Mouse (Mus musculus) frontal cortex, postnatal 25 days (tissue): ENCODE measurements around the gene Pim2.
A peak's percentile ranks its signal among the peaks of the same experiment; 100 is the strongest.

Experiments used
- DNase-seq, 2 experiments: peaks; one replicate each; pipeline ENCODE4 v3.0.0; 2022; ENCODE audit warnings: low spot score in 2 of 2

Pim2 gene

GRCm38 (mm10) chrX:7878007-7878419 lies at the start of gene Pim2:
Gene Pim2 (plus strand): TSS chrX:7878262.
- peak; percentile 43 to 69 for DNase-seq

GRCm38 (mm10) chrX:7837146-7837545 lies 40.9 kb upstream of the Pim2 start:
- no peak for DNase-seq

DNA sequence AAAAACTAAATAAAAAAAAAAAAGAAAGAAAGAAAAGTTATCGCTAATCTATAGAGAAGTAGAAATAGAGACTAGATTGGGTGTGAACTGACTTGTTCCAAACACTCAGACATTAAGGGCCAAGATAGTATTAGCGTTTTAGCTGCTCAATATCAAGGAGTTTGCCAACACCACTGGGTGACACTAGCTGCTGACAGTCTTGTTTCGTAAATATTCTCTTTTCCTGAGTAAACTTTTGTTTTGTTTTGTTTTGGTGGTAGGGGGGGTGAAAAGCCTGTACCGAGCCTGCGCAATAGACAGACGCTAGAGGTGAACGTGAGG lies 37.3 kb upstream of the Pim2 start:
- no peak for DNase-seq

DNA sequence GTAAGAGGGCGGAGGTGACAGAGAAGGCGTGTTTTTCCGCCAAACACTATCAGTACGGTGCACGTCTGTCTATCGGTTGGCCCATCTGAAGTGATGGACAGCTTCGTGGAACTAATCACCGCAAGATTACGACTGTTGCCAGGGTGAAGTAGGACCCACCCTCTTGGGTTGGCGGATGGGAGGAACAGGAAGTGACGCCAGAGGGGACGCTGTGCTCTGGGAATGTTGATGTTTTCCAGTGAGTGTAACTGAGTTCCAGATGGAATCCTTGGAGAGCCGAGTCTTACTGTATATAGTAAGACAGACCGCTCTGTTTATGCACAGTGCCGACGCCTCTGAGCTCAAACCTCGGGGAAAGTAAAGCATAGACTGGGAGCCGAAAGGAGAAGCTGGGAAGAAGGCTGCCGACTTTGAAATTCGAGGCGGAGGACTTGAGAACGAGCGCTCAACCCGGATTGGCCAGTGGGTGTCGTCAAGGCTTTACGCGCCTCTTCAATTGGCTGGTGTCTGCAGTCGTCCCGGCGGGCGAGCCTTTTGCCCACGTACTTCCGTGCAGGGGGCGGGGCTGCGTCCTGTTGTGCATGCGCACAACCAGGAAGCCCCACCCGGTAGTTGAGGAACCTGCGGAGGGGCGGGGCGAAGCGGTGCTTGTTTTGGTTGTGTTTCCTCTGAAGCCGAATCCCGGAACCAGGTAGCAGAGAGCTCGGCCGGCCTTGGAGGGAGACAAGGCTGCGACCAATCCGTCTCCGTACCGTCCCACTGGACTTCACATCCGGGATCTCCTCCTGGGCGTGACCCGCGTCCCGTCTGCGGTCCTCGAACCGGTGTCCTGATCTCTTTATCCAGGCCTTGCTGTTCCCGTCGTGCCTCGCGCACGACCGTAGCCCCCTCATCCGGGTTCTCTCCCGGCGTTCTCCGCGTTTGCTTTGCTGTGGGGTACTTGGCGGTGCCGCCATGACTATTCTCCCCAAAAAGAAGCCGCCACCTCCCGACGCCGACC lies 36.6 kb upstream of the Pim2 start, which contains the start of gene Otud5:
Otud5 (plus strand) TSS at position 202 of the 1,000 bp plus-strand sequence.
- peak; percentile 69 to 81 for DNase-seq

- no peak for DNase-seq
Measured at GRCm38 (mm10) chrX:7842318-7842717, 35.7 kb upstream of the Pim2 start.

GRCm38 (mm10) chrX:7847845-7848244 lies 30.2 kb upstream of the Pim2 start:
- DNase-seq = no peak

GRCm38 (mm10) chrX:7854578-7854977 lies 23.5 kb upstream of the Pim2 start:
- DNase-seq = no peak

DNA sequence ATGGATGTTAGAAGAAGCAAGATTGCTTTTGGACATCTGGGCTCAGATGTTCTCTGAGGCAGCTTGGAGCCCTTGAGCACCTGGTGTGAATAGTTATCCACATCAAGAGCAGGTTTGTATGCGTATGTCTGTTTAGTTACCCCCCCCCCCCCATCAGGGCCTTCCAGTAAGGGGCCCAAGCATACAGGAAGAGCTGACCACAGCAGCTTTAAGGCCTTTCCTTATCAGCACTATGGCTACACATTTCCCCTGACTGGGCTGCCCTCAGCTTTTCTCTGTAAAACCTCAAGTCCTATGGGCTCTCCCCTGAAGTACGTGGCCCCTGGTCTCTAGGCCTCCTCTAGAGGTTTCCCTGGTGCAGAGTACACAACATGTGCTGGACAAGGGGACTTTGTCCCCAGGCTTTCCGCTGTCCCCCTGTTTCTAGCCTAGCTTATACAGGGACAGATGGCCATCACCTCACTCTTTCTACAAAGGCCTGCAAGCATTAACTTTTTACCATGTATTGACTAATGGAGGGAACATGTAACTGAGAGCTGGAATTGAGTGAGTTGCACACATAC lies 18.8 kb upstream of the Pim2 start:
- DNase-seq = no peak

DNA sequence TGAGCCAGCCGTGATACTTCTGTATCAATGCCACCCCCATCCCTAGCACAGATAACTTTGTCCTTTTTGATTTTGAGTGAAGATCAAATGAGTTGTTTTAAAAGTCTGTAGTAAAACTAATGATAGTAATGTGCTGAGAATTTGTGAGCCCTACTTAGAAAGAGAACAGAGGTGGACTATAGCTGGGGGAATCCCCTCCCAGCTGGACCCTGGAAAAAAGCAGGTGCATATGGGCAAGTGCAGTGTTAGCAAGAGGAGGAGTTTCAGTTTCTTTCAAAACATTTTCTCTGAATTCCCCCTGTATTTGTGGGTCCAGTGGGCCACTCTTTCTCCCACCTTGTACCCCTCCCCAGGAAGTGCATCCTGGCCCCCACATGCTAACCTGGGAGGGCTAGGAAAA lies 14.9 kb upstream of the Pim2 start:
- DNase-seq = no peak

GRCm38 (mm10) chrX:7864551-7864950 lies 13.5 kb upstream of the Pim2 start:
- DNase-seq = no peak

DNA sequence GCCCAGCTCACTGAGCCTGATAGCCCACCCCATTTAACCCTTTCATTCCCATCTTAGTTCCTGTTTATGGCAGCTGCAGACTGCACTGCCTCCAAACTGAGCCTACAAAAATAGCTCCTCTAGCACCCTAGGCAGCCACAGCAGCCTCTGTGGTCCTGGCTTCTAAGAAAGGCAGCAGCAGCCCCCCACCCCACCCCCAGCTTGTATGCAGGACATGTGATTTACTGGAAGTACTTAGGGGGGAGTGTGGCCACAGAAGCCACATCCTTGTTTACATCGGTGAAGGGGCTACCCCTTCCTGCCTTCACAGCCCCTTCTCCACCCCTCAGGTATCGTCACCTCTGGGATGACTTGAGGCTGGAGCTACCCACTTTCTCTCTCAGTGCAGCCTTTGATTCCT lies 12.7 kb upstream of the Pim2 start:
- DNase-seq = no peak

- no peak for DNase-seq
Measured at GRCm38 (mm10) chrX:7865786-7866185, 12.3 kb upstream of the Pim2 start.

GRCm38 (mm10) chrX:7867141-7867540 lies 10.9 kb upstream of the Pim2 start:
- DNase-seq = no peak

GRCm38 (mm10) chrX:7868506-7868905 lies 9.6 kb upstream of the Pim2 start:
- no peak for DNase-seq

DNA sequence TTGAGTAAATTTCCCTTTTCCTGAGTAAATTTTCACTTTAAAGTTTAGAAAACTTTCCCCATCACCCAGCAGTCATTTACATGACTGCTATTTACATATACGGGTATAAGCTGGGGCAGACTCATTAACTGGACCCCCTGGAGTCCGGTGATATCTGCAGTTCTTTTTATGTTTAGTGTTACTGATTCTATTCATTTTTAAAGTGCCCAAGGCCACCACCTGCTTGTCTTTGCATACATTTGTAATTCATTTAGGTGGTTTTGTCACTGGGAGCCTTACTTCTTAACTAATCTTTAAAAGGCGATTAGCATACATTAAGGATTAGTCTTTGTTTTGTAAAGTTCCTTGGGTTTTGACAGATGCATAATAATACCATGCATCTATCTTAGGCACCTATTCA lies 8.2 kb upstream of the Pim2 start:
- no peak for DNase-seq

GRCm38 (mm10) chrX:7878495-7878894 lies 433 bp downstream of the Pim2 start:
- DNase-seq = peak in 1 of 2 experiments; percentile 16

DNA sequence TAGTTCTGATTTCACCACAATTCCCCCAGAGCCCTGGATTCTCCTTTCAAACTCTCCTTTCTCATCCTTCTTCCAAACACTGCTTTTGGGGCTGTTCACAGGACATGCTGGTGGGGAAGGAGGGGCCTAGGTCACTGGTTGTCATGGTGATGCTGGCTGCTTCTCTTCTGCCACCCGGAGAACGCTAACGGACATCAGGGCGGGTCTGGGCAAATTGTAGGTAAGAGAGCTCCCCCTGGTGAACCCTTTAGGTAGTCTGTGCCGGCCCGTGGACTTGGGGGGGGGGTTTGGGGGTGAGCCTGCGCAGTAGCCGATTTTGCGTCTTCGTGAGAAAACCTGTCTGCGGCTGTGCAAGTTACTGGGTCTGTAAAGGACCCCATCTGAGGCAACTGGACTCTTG lies 1.8 kb downstream of the Pim2 start:
- peak in 1 of 2 experiments; percentile 24 for DNase-seq

- peak; percentile 46 to 57 for DNase-seq
Measured at GRCm38 (mm10) chrX:7883841-7884567, 5.9 kb downstream of the Pim2 start, which contains the start of gene Slc35a2. Gene Slc35a2 (plus strand): TSS chrX:7884028.

GRCm38 (mm10) chrX:7898211-7898610 lies 20.1 kb downstream of the Pim2 start:
- no peak for DNase-seq

DNA sequence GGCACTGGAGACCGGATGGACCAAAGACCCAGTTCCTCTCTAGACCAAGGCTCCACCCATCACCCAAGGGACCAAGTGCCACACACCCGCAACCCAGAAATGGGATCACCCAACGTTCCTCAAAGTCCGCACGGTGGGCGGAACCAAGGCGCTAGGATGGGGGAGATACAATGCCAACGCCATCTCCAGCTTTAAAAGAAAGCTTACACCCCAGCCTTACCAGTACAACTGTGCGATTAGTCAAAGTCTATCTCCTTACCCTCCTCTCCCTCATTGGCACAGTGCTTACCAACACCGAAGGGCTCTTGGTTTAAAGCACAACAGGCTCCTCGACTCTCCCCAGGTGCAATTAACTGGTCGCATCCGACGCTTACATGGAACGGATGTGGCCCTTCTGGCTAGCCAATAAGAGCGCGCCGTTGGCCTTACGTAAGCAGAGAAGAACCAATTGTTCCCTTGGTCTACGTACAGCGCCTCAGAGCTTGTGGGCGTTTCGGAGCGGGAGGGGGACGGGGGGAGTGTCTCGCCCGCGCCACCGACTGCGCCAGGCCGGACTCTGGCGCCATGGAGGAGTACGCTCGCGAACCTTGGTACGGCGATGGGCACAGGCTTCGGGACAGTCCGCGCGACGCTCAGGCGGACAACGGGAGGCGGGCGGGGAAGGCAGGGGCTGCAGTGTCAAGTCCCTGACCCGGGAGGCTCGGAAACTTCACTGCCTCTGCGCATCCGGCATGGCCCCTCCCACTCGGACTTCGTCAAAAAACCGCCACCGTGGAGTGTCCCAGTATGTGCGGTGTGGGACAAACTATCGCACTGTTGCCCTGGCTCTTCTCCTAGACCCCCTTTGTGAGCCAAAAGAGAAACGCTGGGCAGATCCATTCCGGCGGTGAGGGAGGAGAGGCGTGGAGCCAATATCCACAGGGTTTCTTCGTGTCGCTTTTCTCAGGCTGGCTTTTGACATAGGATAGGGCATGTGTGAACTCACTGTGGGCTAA lies 21.1 kb downstream of the Pim2 start, which contains the start of the genes Pqbp1 and Timm17b:
Pqbp1 (minus strand) TSS at position 390 of the 995 bp plus-strand sequence.
Timm17b (plus strand) TSS at position 478 of the 995 bp plus-strand sequence.
- DNase-seq = peak; percentile 69 to 72

- no peak for DNase-seq
Measured at GRCm38 (mm10) chrX:7904441-7904840, 26.4 kb downstream of the Pim2 start.
